Mouse (Mus musculus) forebrain, embryonic 10.5 days (tissue): ENCODE measurements around the gene Pop7. TPM values are rescaled to one million over a fixed set of nuclear protein-coding genes. Genes with fewer than 3 reads are reported as not detected.

Source experiments
- DNase-seq: peaks from one replicate; pipeline ENCODE4 v3.0.0-alpha.2; 2017; ENCODE audit warnings: low spot score; ENCODE audit errors: extremely low spot score
- H3K27ac ChIP-seq: fragments of 300-500 bp; sonication (generic); 2 replicates; pipeline ENCODE4 v1.5.1; 2016; ENCODE audit warnings: mild to moderate bottlenecking
- H3K27me3 ChIP-seq: fragments of 300-500 bp; sonication (generic); 2 replicates; pipeline ENCODE4 v1.6.1; 2016; ENCODE audit warnings: mild to moderate bottlenecking; ENCODE audit not compliant: poor library complexity, severe bottlenecking
- H3K36me3 ChIP-seq: fragments of 300-500 bp; sonication (generic); replicated peaks from 2 replicates; pipeline ENCODE4 v1.6.1; 2016; ENCODE audit warnings: mild to moderate bottlenecking, moderate library complexity
- H3K4me1 ChIP-seq: fragments of 300-500 bp; sonication (generic); 2 replicates; pipeline ENCODE4 v1.6.1; 2016
- H3K4me3 ChIP-seq: fragments of 300-500 bp; sonication (generic); 2 replicates; pipeline ENCODE4 v1.5.1; 2016; ENCODE audit warnings: mild to moderate bottlenecking, moderate library complexity
- H3K9me3 ChIP-seq: fragments of 300-500 bp; sonication (generic); 2 replicates; pipeline ENCODE4 v1.6.1; 2016; ENCODE audit warnings: mild to moderate bottlenecking, moderate library complexity
- WGBS: fragments of 180-500 bp; shearing (Covaris S2); methylation state at CpG from one replicate; pipeline ENCODE4 v1.1.7; 2016; 5-methylcytosine and 5-hydroxymethylcytosine counted together
- polyA plus RNA-seq: library from polyadenylated mRNA; unstranded; fragments of >200 nt; fragmentation: Nextera tagmentation; extraction: Ambion mirVana; gene quantifications from 2 replicates; pipeline ENCODE4 v1.2.1, GENCODE M21; 2016

Gene Pop7
- 56.1 and 59.4 TPM in 2 replicates for polyA plus RNA-seq

DNA sequence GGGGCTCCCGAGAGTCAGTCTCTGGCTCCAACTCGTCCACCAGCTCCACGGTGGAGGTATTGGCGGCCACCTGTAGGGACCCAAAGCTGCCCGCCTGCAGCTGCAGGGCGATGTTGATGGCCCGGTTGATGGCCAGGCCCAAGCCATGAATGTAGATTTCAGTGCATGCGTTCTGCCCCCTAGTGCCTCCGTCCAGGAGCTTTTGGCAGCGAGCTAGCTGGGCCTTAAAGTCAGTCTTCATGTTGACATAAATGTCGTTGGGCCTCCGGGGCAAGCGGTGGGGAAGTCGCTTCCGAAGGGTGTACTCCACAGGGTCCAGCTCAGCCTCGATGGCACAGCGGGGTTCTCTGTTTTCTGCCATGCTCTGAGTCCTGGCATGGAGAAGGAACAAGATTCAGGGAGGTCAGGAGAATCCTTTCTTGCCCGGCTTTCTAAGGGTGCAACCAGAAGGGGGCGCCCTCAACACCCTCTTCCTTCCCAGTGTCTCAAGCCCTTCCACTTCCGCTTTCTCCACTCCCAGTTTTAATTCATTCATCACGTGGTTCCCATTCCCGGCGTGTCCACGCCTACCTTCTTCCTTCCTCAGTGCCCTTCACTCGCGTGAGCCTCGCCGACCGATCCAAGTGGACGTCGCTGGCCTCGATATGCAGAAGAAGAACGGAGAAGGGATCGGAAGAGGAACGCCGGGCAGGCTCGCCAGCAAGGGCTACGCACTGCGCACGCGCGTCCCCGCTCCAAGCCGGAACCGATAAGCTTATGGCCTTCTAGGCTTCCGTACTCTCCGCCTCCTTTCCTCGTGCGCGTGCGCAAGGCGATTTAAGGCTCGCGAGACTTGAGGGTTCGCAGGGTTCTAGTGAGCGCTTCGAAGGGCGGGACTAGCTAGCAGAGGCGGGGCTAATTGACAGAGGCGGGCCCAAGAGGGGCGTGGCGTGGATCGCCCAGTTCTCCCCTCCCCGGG is at the start of gene Pop7:
Gene Pop7 (minus strand): TSS at position 810 of the 958 bp plus-strand sequence.
- Histone ChIP-seq H3K4me1 (peaks cover 25% of the 10 kb centered on the region), H3K36me3 (peaks cover 17% of the 10 kb centered on the region), H3K9me3 (no peaks in the 10 kb centered on the region), H3K4me3 (peak within 1 kb of the TSS; percentile 67), H3K27me3 (no peaks in the 10 kb centered on the region), H3K27ac (peak within 1 kb of the TSS; percentile 94)
- WGBS = 4% methylated on average over 64 of the region's 64 CpGs
- peak; percentile 100 for DNase-seq

DNA sequence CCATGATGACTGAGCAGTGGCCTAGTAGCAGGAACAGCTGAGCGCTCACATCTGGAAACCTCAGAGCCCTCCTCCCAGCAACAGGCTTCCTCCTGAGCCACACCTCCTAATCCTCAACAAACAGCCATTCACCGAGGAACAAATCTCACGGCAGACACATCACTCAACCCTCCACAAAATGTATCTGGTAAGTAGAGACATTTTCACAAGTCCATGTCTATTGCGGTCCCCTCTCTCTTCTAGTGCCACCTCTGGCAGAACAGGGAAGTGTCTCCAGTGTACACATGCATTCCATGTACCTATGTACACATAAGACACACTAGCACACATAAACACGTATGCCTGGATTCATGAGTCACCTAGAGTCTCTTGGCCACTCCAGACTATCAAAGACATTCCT is 48.8 kb upstream of the Pop7 start:
- no peaks in the 10 kb centered on the region for H3K9me3 ChIP-seq
- no peaks in the 10 kb centered on the region for H3K36me3 ChIP-seq
- peaks cover 20% of the 10 kb centered on the region for H3K27me3 ChIP-seq
- H3K27ac ChIP-seq = no peak overlapping the region
- no peak overlapping the region for H3K4me3 ChIP-seq
- DNase-seq = no peak
- WGBS = 77% methylated on average over 5 of the region's 5 CpGs
- H3K4me1 ChIP-seq = peaks cover 11% of the 10 kb centered on the region

DNA sequence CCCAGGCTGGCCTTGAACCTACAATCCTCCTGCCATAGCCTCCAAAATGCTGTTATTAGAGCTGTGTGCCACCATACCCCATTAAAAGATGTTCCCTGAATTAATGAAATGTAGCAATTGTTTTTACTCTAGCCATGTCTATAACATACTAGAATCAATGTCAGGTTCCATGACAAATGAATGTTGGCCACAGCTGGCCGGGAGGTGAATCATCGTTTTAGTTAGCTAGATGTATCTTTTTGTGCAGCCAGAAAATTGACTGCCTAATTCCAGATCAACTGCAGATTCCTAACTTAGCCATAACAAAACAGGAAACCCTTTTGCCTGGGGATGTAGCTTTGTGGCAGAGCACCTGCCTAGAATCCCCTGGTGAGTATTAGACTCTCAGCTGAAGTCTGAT is 47.5 kb upstream of the Pop7 start:
- no peaks in the 10 kb centered on the region for H3K36me3 ChIP-seq
- H3K4me3 ChIP-seq = no peak overlapping the region
- WGBS = 90% methylated on average over 2 of the region's 2 CpGs
- H3K9me3 ChIP-seq = no peaks in the 10 kb centered on the region
- DNase-seq = no peak
- H3K27me3 ChIP-seq = peaks cover 16% of the 10 kb centered on the region
- H3K27ac ChIP-seq = no peak overlapping the region
- H3K4me1 ChIP-seq = peaks cover 11% of the 10 kb centered on the region

DNA sequence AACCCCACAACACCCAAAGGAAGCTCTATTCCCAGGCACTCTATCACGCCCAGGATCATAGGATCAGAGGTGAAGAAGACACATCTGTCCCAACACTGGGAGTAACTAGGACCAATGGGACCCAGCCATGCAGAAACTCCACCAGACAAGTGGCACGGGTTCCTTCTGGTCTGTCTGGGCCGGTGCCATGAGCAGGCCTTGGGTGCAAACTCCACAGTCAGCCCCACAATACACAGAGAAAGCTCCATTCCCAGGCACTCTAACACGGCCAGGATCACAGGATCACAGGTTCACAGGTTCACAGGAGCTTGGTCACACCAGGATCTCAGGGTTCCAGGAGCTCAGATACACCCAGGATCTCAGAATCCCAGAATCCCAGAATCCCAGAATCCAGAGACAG is 43.3 kb upstream of the Pop7 start:
- Histone ChIP-seq H3K27me3 (no peaks in the 10 kb centered on the region), H3K4me3 (no peak overlapping the region), H3K4me1 (no peaks in the 10 kb centered on the region), H3K27ac (no peak overlapping the region), H3K9me3 (no peaks in the 10 kb centered on the region), H3K36me3 (no peaks in the 10 kb centered on the region)
- no peak for DNase-seq
- 86% methylated on average over 4 of the region's 4 CpGs for WGBS

DNA sequence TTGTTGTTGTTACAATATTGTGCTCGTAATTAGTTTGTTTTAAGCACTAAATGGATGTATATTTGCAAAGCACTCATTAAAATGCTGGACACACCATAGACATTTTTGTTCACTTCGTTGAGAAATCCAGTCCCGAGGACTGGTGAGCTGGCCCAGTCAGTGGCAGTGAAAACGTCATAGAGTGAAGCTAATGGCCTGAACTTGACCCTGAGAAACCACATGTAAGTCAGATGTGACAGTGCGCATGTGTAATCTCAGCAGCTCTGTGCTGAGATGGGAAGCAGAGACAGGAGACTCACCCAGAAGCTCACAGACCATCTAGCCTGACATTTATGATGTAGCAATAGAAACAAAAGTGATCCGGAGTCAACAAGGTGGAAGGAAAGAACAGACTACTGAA is 42.6 kb upstream of the Pop7 start:
- no peaks in the 10 kb centered on the region for H3K36me3 ChIP-seq
- WGBS = 83% methylated on average over 6 of the region's 6 CpGs
- no peaks in the 10 kb centered on the region for H3K4me1 ChIP-seq
- H3K4me3 ChIP-seq = no peak overlapping the region
- H3K27ac ChIP-seq = no peak overlapping the region
- no peak for DNase-seq
- H3K9me3 ChIP-seq = no peaks in the 10 kb centered on the region
- no peaks in the 10 kb centered on the region for H3K27me3 ChIP-seq

DNA sequence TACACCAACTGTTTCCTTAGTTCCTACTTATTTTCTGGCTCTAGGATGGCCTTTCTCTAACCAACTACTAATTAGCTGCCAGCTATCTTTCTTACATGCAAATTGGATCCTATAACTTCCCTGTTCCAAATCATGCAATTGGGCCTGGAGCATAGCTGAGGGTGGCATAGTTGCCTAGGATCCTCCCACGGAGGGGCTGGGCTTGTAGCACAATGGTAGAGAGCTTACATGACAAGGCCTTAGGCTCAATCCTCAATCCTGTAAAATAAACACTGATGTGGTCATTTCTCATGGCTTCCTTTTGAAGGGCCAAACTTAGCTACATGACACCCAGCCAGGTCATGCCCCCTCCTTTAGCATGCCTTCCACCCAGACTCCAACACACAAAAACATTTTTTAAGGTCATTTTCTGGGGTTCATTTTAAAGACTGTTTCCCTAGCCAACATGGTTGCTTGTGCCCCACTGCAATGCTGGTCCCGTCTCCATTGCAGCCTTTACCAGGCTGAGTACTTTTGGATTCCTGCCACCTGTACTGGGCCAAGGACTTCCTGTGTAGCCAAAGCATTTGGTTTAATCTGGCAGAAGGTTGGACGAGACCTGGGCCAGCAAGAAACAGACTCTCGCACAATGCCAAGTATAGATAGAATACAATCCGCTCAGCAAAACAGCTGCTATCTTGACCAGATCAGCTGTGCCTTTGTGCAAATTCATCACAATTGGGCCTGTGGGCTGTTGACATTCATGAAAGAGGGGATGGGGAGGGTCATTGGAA is 39.6 kb upstream of the Pop7 start:
- no peaks in the 10 kb centered on the region for H3K27me3 ChIP-seq

DNA sequence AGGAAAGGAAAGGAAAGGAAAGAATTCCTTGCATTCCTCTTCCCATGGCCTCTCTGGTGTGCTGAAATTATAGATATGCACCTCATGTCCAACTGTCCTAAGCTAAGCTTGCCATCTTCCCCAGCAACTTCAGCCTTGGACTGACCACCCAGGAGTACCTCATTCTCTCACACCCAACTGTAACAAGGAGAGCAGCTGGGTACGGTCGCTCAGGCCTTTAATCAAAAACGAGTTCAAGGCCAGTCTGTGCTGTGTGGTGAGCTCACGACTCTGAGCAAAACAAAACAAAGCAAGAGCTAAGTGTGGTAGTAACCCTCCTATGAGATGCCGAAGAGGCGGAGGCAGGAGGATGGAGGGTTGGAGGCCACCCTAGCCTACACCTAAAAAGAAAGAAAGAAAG is 38.7 kb upstream of the Pop7 start:
- WGBS = 75% methylated on average over 6 of the region's 6 CpGs
- DNase-seq = no peak
- H3K4me1 ChIP-seq = peaks cover 9% of the 10 kb centered on the region; the same call in 1 of the 2 replicates
- H3K27ac ChIP-seq = no peak overlapping the region
- H3K4me3 ChIP-seq = no peak overlapping the region
- no peaks in the 10 kb centered on the region for H3K36me3 ChIP-seq
- no peaks in the 10 kb centered on the region for H3K27me3 ChIP-seq
- H3K9me3 ChIP-seq = no peaks in the 10 kb centered on the region

More for the DNA sequence above, 39.6 kb upstream of the Pop7 start:
- Histone ChIP-seq H3K36me3 (no peaks in the 10 kb centered on the region), H3K9me3 (no peaks in the 10 kb centered on the region), H3K4me1 (peaks cover 9% of the 10 kb centered on the region; the same call in 1 of the 2 replicates), H3K27ac (no peak overlapping the region), H3K4me3 (no peak overlapping the region)
- no peak for DNase-seq
- WGBS = 79% methylated on average over 5 of the region's 5 CpGs

DNA sequence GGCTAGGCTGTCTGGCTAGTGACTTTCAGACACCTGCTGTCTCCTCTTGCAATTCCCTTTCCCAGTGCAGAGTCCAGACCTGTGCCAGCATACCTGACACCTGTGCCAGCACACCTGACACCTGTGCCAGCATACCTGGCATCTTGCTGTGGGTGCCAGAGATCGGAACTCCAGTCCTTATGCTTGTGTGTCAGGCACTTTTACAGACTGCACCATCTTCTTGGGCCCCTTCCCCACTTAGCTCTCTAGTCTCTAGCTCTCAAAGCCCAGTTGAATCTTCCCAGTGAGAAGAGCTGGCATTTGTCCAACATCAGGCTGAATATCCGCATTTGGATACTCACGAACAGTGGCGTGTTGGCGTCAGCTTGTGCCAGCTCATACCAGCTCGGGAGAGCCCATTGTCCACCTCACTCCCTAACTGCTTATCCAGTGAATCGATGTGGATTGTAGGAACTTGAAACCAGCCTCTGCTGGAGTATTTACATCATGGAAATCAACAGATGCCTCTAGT is 37.0 kb upstream of the Pop7 start:
- no peaks in the 10 kb centered on the region for H3K9me3 ChIP-seq
- no peak overlapping the region for H3K4me3 ChIP-seq
- H3K4me1 ChIP-seq = peaks cover 9% of the 10 kb centered on the region; the same call in 1 of the 2 replicates
- 86% methylated on average over 7 of the region's 7 CpGs for WGBS
- DNase-seq = no peak
- no peak overlapping the region for H3K27ac ChIP-seq
- H3K27me3 ChIP-seq = no peaks in the 10 kb centered on the region
- no peaks in the 10 kb centered on the region for H3K36me3 ChIP-seq

DNA sequence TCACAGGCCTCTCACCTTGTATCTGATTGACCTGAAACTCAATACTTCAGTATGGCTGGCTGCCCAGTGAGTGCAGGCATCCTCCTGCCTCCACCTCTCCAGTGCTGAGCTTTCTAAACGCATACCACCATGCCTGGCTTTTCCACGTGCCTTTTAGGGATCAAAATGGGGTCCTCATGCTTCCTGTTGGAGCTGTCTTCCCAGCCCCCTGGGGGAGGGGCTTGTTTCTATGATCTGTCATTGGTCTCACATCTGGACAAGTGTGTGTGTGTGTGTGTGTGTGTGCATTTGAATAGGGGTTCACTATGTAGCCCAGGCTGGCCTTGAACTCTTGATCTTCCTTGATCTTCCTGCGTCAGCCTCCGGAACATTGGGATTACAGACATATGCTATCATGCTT is 35.1 kb upstream of the Pop7 start:
- H3K36me3 ChIP-seq = no peaks in the 10 kb centered on the region
- no peaks in the 10 kb centered on the region for H3K27me3 ChIP-seq
- 69% methylated on average over 4 of the region's 4 CpGs for WGBS
- peaks cover 17% of the 10 kb centered on the region for H3K4me1 ChIP-seq
- H3K4me3 ChIP-seq = no peak overlapping the region
- H3K9me3 ChIP-seq = no peaks in the 10 kb centered on the region
- no peak overlapping the region for H3K27ac ChIP-seq
- DNase-seq = no peak

DNA sequence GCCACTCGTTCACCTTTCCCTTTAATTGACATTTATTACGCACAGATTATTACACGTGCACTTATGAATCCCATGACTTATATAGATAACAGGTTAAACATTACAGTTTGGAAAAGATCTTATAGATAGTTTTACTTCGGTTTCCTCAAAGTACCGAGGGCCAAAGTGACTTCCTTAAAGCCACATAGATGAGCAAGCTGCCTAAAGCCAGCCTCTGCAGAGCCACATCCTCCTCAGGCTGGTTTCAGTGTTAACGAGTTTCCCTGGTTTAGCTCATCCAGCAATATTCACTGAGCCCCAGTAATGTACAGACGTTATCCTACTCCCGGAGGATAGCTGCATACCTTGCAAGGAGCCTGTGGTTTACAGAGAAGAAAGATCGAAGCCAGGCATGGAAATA is 33.0 kb upstream of the Pop7 start:
- Histone ChIP-seq H3K4me1 (peaks cover 38% of the 10 kb centered on the region), H3K9me3 (no peaks in the 10 kb centered on the region), H3K36me3 (peaks cover 5% of the 10 kb centered on the region), H3K27me3 (no peaks in the 10 kb centered on the region), H3K4me3 (no peak overlapping the region), H3K27ac (no peak overlapping the region)
- no peak for DNase-seq
- 87% methylated on average over 9 of the region's 9 CpGs for WGBS

DNA sequence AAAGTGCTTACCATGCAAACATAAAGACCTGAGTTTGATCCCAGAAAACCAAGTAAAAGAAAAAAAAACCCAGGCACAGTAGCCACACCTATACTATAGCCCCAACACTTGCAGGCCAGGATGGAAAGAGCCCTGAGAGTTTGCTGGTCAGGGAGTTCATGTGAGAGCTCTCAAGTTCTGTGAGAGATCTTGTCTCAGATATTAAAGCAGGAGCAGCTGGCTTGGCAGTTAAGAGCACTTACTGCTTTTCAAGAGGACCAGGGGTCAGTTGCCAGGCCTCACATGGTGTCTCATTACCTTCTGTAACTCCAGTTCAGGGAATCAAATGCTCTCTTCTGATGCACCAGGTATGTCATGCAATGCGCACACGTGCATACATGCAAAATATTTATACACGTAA is 32.4 kb upstream of the Pop7 start:
- H3K9me3 ChIP-seq = no peaks in the 10 kb centered on the region
- H3K27ac ChIP-seq = no peak overlapping the region
- H3K27me3 ChIP-seq = no peaks in the 10 kb centered on the region
- peaks cover 44% of the 10 kb centered on the region for H3K4me1 ChIP-seq
- WGBS = 96% methylated on average over 3 of the region's 3 CpGs
- DNase-seq = no peak
- no peak overlapping the region for H3K4me3 ChIP-seq
- peaks cover 11% of the 10 kb centered on the region for H3K36me3 ChIP-seq

DNA sequence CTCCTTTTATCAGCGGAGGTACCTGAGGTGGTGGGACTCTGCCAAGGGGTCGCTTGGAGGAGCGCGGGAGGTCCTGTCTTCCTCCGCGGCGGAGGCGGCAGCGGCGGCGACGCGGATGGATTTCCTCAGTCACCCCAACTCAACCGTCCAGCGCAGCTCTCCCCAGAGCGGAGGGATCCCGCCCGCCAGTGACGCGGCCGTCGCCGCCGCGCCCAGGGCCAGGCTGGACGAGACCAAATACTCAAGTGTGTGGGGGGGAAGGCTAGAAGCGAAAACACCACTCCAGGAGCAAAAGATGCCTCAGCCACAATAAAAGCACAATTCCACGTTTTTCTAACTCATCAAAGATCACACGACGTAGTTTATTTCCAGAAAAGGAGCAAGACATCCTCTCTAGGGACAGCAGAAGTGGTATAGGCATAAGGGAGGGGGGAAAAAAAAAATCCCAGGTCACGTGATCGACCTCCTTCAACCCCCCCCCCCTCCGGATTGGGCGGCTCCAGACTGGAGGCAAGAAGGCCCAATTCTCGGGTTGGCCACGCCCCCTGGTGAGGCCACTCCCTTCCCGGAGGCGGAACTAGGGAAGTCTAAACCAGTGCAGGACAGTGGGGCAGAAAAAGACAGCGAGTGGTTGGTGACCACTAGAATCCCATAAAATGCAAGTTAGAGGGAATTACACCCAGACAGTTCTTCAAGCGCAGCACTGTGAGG is 31.0 kb upstream of the Pop7 start, which contains the start of the genes Epo and Gnb2:
Gene Epo (minus strand): TSS at position 126 of the 711 bp plus-strand sequence.
Gene Gnb2 (minus strand): TSS at position 394 of the 711 bp plus-strand sequence.
- H3K9me3 ChIP-seq = no peaks in the 10 kb centered on the region
- peak within 1 kb of the TSS; percentile 94 for H3K4me3 ChIP-seq
- peaks cover 55% of the 10 kb centered on the region for H3K4me1 ChIP-seq
- peak; percentile 97 for DNase-seq
- H3K27ac ChIP-seq = peak within 1 kb of the TSS; percentile 95
- peaks cover 26% of the 10 kb centered on the region for H3K36me3 ChIP-seq
- no peaks in the 10 kb centered on the region for H3K27me3 ChIP-seq
- WGBS = under 1% methylated on average over 38 of the region's 40 CpGs
